In genomic region chr6:134164356-134164755, GRCm38 (mm10) we compare ENCODE assay signal across 19 mouse cellular contexts.
DNase-seq lines count a peak whose midpoint lies in the region; ATAC-seq lines count a peak whose summit lies in the region.
"Had no signal": no experiment of that assay in that cellular context is flagged by ENCODE, and none has a peak within 500 bp of the region (broad histone marks: within the 10 kb centered on the region; RNA-seq: fewer than 3 reads in every experiment).

No protein-coding gene starts in this region.

- no peak for ATAC-seq in heart, embryonic 16.5 days (replicated peaks; ENCODE audit: extremely low read depth, insufficient read depth, low FRiP score)
- ATAC-seq: forebrain, embryonic 16.5 days; intestine, embryonic 15.5 days had no signal

- H3K4me3 ChIP-seq in heart, embryonic 16.5 days (ENCODE audit: low read length) = no peak overlapping the region
- H3K4me3 ChIP-seq in brown adipose tissue, adult 24 weeks (ENCODE audit: insufficient read depth, low read depth, low read length) = no peak overlapping the region
- H3K4me3 ChIP-seq: embryonic facial prominence, embryonic 15.5 days; erythroblast, embryonic 14.5 days; heart, embryonic 10.5 days; hindbrain, embryonic 10.5 days; intestine, embryonic 15.5 days had no signal

- H3K4me1 ChIP-seq in heart, embryonic 16.5 days (ENCODE audit: control insufficient read depth, insufficient read depth, low read length) = peaks cover 25% of the 10 kb centered on the region
- peaks cover 17% of the 10 kb centered on the region for H3K4me1 ChIP-seq in brown adipose tissue, adult 24 weeks (ENCODE audit: control insufficient read depth, insufficient read depth, insufficient read length, low read length)

- no peak overlapping the region for H3K4me2 ChIP-seq in heart, embryonic 16.5 days (ENCODE audit: low read depth, low read length)
- H3K4me2 ChIP-seq: embryonic facial prominence, embryonic 15.5 days; hindbrain, embryonic 14.5 days; intestine, embryonic 15.5 days had no signal

- H3K9ac ChIP-seq in heart, embryonic 16.5 days (ENCODE audit: low read length) = no peak overlapping the region
- H3K9ac ChIP-seq: embryonic facial prominence, embryonic 15.5 days; hindbrain, embryonic 14.5 days; intestine, embryonic 15.5 days had no signal

- H3K27me3 ChIP-seq in heart, embryonic 16.5 days (ENCODE audit: control insufficient read depth, insufficient read depth, low read length) = no peaks in the 10 kb centered on the region
- H3K27me3 ChIP-seq: embryonic facial prominence, embryonic 15.5 days; intestine, embryonic 15.5 days had no signal

- WGBS in heart, embryonic 16.5 days = 72% methylated on average over 8 of the region's 8 CpGs

- no peaks in the 10 kb centered on the region for H3K9me3 ChIP-seq in heart, embryonic 16.5 days (replicated peaks; ENCODE audit: control insufficient read depth, low read length)
- H3K9me3 ChIP-seq: embryonic facial prominence, embryonic 15.5 days; heart, embryonic 10.5 days; hindbrain, embryonic 10.5 days; intestine, embryonic 15.5 days had no signal

- H3K27ac ChIP-seq in heart, embryonic 16.5 days (ENCODE audit: low read length) = 0 out of 2 replicates have a peak overlapping the region, but pooled peaks have one; percentile 29
- peak overlapping the region; percentile 80; the same call in 1 of the 2 replicates for H3K27ac ChIP-seq in brown adipose tissue, adult 24 weeks (replicated peaks; ENCODE audit: low read depth, low read length)
- H3K27ac ChIP-seq: embryonic facial prominence, embryonic 15.5 days; heart, embryonic 10.5 days; hindbrain, embryonic 10.5 days; hindbrain, embryonic 14.5 days; intestine, embryonic 15.5 days had no signal

- no peaks in the 10 kb centered on the region for H3K36me3 ChIP-seq in heart, embryonic 16.5 days (ENCODE audit: control insufficient read depth, insufficient read depth)
- H3K36me3 ChIP-seq: embryonic facial prominence, embryonic 15.5 days had no signal

- no peak for DNase-seq in heart, adult 18-20 months
- peak; percentile 24 for DNase-seq in kidney, postnatal 14 days
- DNase-seq in kidney, postnatal 25 days = no peak
- DNase-seq in cerebellum, postnatal 25 days = no peak
- DNase-seq: adrenal gland, adult 8-10 months; adrenal gland, postnatal 36 days; cerebellum, adult 11 months; cerebellum, adult 8-10 months; cerebellum, postnatal 14 days; gastrocnemius, postnatal 25 days had no signal
